Comparison of ENCODE assay signal across 16 mouse cellular contexts in genomic region chr6:45244680-45245079, GRCm38 (mm10).
"Had no signal": no experiment of that assay in that cellular context is flagged by ENCODE, and none has a peak within 500 bp of the region (broad histone marks: within the 10 kb centered on the region; RNA-seq: fewer than 3 reads in every experiment).

No protein-coding gene starts in this region.

- H3K4me3 ChIP-seq: neural tube, embryonic 13.5 days; neural tube, embryonic 15.5 days; stomach, embryonic 15.5 days had no signal

- DNase-seq: retina, postnatal 1 day; right cerebral cortex, adult 18-20 months; right cerebral cortex, postnatal 14 days; right cerebral cortex, postnatal 25 days; right cerebral cortex, postnatal 4 days; spleen, adult 18-20 months; thymus, adult 18-20 months; thymus, adult 2 months; thymus, postnatal 14 days; thymus, postnatal 25 days; thymus, postnatal 36 days; thymus, postnatal 4 days had no signal

- H3K9me3 ChIP-seq: neural tube, embryonic 13.5 days; neural tube, embryonic 15.5 days; stomach, embryonic 15.5 days had no signal

- H3K27me3 ChIP-seq: neural tube, embryonic 13.5 days; neural tube, embryonic 15.5 days; stomach, embryonic 15.5 days had no signal

- H3K9ac ChIP-seq: neural tube, embryonic 13.5 days; neural tube, embryonic 15.5 days; stomach, embryonic 15.5 days had no signal

- H3K4me2 ChIP-seq: neural tube, embryonic 13.5 days; neural tube, embryonic 15.5 days; stomach, embryonic 15.5 days had no signal

- H3K27ac ChIP-seq: neural tube, embryonic 13.5 days; neural tube, embryonic 15.5 days; stomach, embryonic 15.5 days; stomach, postnatal 0 days had no signal

- H3K36me3 ChIP-seq: neural tube, embryonic 13.5 days; neural tube, embryonic 15.5 days; stomach, embryonic 15.5 days had no signal

- H3K4me1 ChIP-seq: neural tube, embryonic 13.5 days; neural tube, embryonic 15.5 days; stomach, embryonic 15.5 days had no signal
